Mouse (Mus musculus) MEL (cell line): ENCODE data around the gene Rfxank. TPM values are rescaled to one million over a fixed set of nuclear protein-coding genes. Genes with fewer than 3 reads are reported as not detected.

Experiments
- DNase-seq: peaks from one replicate; pipeline ENCODE4 v3.0.0; 2011; ENCODE audit warnings: low read depth, low spot score
- H3K27ac ChIP-seq: 2 replicates; pipeline ENCODE4 v1.5.1; 2012; ENCODE audit warnings: low read depth, mild to moderate bottlenecking, control low read depth, low read length, moderate library complexity; ENCODE audit not compliant: control insufficient read depth
- H3K27me3 ChIP-seq, 2 experiments: fragments of 150-350 bp in 1 of 2; sonication (generic) in 1 of 2; 2 replicates each; pipeline ENCODE4 v1.6.1; 2012; ENCODE audit warnings: low read length in 2 of 2, mild to moderate bottlenecking in 2 of 2, improper control_type of control experiment in 1 of 2, moderate library complexity in 1 of 2; ENCODE audit not compliant: insufficient read depth in 2 of 2, control insufficient read depth in 1 of 2
- H3K36me3 ChIP-seq, 2 experiments: 2 replicates each; pipeline ENCODE4 v1.6.1; 2012 to 2014; ENCODE audit warnings: low read length in 2 of 2, improper control_type of control experiment in 1 of 2, inconsistent platforms in 1 of 2, mild to moderate bottlenecking in 1 of 2; ENCODE audit not compliant: insufficient read depth in 2 of 2, control insufficient read depth in 1 of 2
- H3K4me1 ChIP-seq, 2 experiments: fragments of 150-350 bp in 1 of 2; sonication (generic) in 1 of 2; 2 replicates each; pipeline ENCODE4 v1.6.1; 2012; ENCODE audit warnings: low read length in 2 of 2, improper control_type of control experiment in 1 of 2, mild to moderate bottlenecking in 1 of 2; ENCODE audit not compliant: insufficient read depth in 2 of 2, control insufficient read depth in 1 of 2
- H3K4me3 ChIP-seq, 2 experiments: fragments of 150-350 bp in 1 of 2; sonication (generic) in 1 of 2; 2 replicates each; pipeline ENCODE4 v1.5.1; 2012; ENCODE audit warnings: low read depth in 2 of 2, low read length in 2 of 2, mild to moderate bottlenecking in 2 of 2, moderate library complexity in 2 of 2, control low read depth in 1 of 2, improper control_type of control experiment in 1 of 2; ENCODE audit not compliant: control insufficient read depth in 1 of 2, insufficient read depth in 1 of 2
- H3K79me2 ChIP-seq: 2 replicates; pipeline ENCODE4 v1.6.1; 2012; ENCODE audit warnings: mild to moderate bottlenecking, low read length, moderate library complexity; ENCODE audit not compliant: control insufficient read depth, poor library complexity, insufficient read depth
- H3K9ac ChIP-seq: 2 replicates; pipeline ENCODE4 v1.6.1; 2012; ENCODE audit warnings: low read depth, mild to moderate bottlenecking, control low read depth, low read length, moderate library complexity; ENCODE audit not compliant: control insufficient read depth, poor library complexity, severe bottlenecking
- H3K9me3 ChIP-seq: fragments of 150-350 bp; sonication (generic); replicated peaks from 2 replicates; pipeline ENCODE4 v1.6.1; 2012; ENCODE audit warnings: mild to moderate bottlenecking, low read length, improper control_type of control experiment, moderate library complexity; ENCODE audit not compliant: insufficient read depth
- BHLHE40 ChIP-seq: IDR thresholded peaks from 2 replicates; pipeline ENCODE4 v1.6.1; 2012; ENCODE audit warnings: low read depth, mild to moderate bottlenecking, inconsistent platforms, low read length, improper control_type of control experiment, borderline replicate concordance
- CHD1 ChIP-seq: IDR thresholded peaks from 2 replicates; pipeline ENCODE4 v1.6.1; 2012; ENCODE audit warnings: low read depth, mild to moderate bottlenecking, inconsistent platforms, low read length, improper control_type of control experiment
- CHD2 ChIP-seq: IDR thresholded peaks from 2 replicates; pipeline ENCODE4 v1.6.1; 2011; ENCODE audit warnings: low read length, improper control_type of control experiment
- ELF1 ChIP-seq: IDR thresholded peaks from 2 replicates; pipeline ENCODE4 v1.6.1; 2014; ENCODE audit warnings: low read depth, mild to moderate bottlenecking, inconsistent platforms, low read length, improper control_type of control experiment, moderate library complexity
- ETS1 ChIP-seq: IDR thresholded peaks from 2 replicates; pipeline ENCODE4 v1.6.1; 2012; ENCODE audit warnings: low read depth, mild to moderate bottlenecking, inconsistent platforms, low read length, improper control_type of control experiment, moderate library complexity
- GABPA ChIP-seq: IDR thresholded peaks from 2 replicates; pipeline ENCODE4 v1.6.1; 2012; ENCODE audit warnings: low read depth, mild to moderate bottlenecking, inconsistent platforms, low read length, improper control_type of control experiment, moderate library complexity
- JUND ChIP-seq: IDR thresholded peaks from 2 replicates; pipeline ENCODE4 v1.6.1; 2011; ENCODE audit warnings: low read depth, mild to moderate bottlenecking, improper control_type of control experiment, low read length
- KAT2A ChIP-seq: conservative IDR thresholded peaks from 2 replicates; pipeline ENCODE4 v1.6.1; 2012; ENCODE audit warnings: low read depth, low read length, improper control_type of control experiment, inconsistent platforms
- MAX ChIP-seq: IDR thresholded peaks from 2 replicates; pipeline ENCODE4 v1.6.1; 2011; ENCODE audit warnings: low read length, improper control_type of control experiment
- MAZ ChIP-seq: IDR thresholded peaks from 2 replicates; pipeline ENCODE4 v1.6.1; 2012; ENCODE audit warnings: low read depth, mild to moderate bottlenecking, inconsistent platforms, low read length, improper control_type of control experiment
- MEF2A ChIP-seq: IDR thresholded peaks from 2 replicates; pipeline ENCODE4 v1.6.1; 2014; ENCODE audit warnings: low read depth, mild to moderate bottlenecking, inconsistent platforms, low read length, improper control_type of control experiment; ENCODE audit not compliant: poor library complexity, insufficient replicate concordance, severe bottlenecking; ENCODE audit errors: extremely low read depth
- MYC ChIP-seq: IDR thresholded peaks from 2 replicates; pipeline ENCODE4 v1.6.1; 2011; ENCODE audit warnings: low read depth, mild to moderate bottlenecking, low read length, improper control_type of control experiment, moderate library complexity
- NELFE ChIP-seq: IDR thresholded peaks from 2 replicates; pipeline ENCODE4 v1.6.1; 2011; ENCODE audit warnings: low read depth, low read length, improper control_type of control experiment
- POLR2A ChIP-seq, 2 experiments: IDR thresholded peaks; 2 replicates each; pipeline ENCODE4 v1.6.1; 2011 to 2012; ENCODE audit warnings: low read length in 2 of 2, mild to moderate bottlenecking in 2 of 2, control low read depth in 1 of 2, improper control_type of control experiment in 1 of 2, low read depth in 1 of 2, moderate library complexity in 1 of 2; ENCODE audit not compliant: control insufficient read depth in 1 of 2, insufficient read depth in 1 of 2, poor library complexity in 1 of 2
- POLR2AphosphoS2 ChIP-seq: IDR thresholded peaks from 2 replicates; pipeline ENCODE4 v1.6.1; 2011; ENCODE audit warnings: low read length, improper control_type of control experiment
- POLR2AphosphoS5 ChIP-seq: IDR thresholded peaks from 2 replicates; pipeline ENCODE4 v1.6.1; 2012; ENCODE audit warnings: low read depth, borderline replicate concordance, mild to moderate bottlenecking, inconsistent platforms, low read length, moderate library complexity, mixed read lengths
- RCOR1 ChIP-seq: IDR thresholded peaks from 2 replicates; pipeline ENCODE4 v1.6.1; 2012; ENCODE audit warnings: low read depth, mild to moderate bottlenecking, inconsistent platforms, low read length, improper control_type of control experiment
- SIN3A ChIP-seq: IDR thresholded peaks from 2 replicates; pipeline ENCODE4 v1.6.1; 2012; ENCODE audit warnings: low read length, improper control_type of control experiment, inconsistent platforms
- SMC3 ChIP-seq: IDR thresholded peaks from 2 replicates; pipeline ENCODE4 v1.6.1; 2011; ENCODE audit warnings: low read depth, low read length, improper control_type of control experiment
- TAL1 ChIP-seq: IDR thresholded peaks from 2 replicates; pipeline ENCODE4 v1.6.1; 2012; ENCODE audit warnings: mild to moderate bottlenecking, inconsistent platforms, low read length, moderate library complexity, mixed read lengths
- UBTF ChIP-seq: IDR thresholded peaks from 2 replicates; pipeline ENCODE4 v1.6.1; 2012; ENCODE audit warnings: low read depth, mild to moderate bottlenecking, inconsistent platforms, low read length, improper control_type of control experiment, moderate library complexity, borderline replicate concordance; ENCODE audit not compliant: insufficient read depth
- ZC3H11A ChIP-seq: IDR thresholded peaks from 2 replicates; pipeline ENCODE4 v1.6.1; 2012; ENCODE audit warnings: low read depth, mild to moderate bottlenecking, inconsistent platforms, low read length, improper control_type of control experiment
- ZKSCAN1 ChIP-seq: IDR thresholded peaks from 2 replicates; pipeline ENCODE4 v1.6.1; 2012; ENCODE audit warnings: low read depth, mild to moderate bottlenecking, inconsistent platforms, low read length, improper control_type of control experiment, moderate library complexity
- ZMIZ1 ChIP-seq: IDR thresholded peaks from 2 replicates; pipeline ENCODE4 v1.6.1; 2012; ENCODE audit warnings: low read depth, mild to moderate bottlenecking, inconsistent platforms, low read length, improper control_type of control experiment, moderate library complexity
- ZNF384 ChIP-seq: IDR thresholded peaks from 2 replicates; pipeline ENCODE4 v1.6.1; 2012; ENCODE audit warnings: low read depth, mild to moderate bottlenecking, inconsistent platforms, low read length, improper control_type of control experiment
- polyA plus RNA-seq, 2 experiments: library from polyadenylated mRNA; stranded (reverse) in 1 of 2; unstranded in 1 of 2; fragments of >175 nt in 1 of 2; fragments of >200 nt in 1 of 2; gene quantifications; 2 replicates each; pipeline versions ENCODE4 v1.2.1 to v1.2.4; 2012; ENCODE audit warnings: low replicate concordance in 2 of 2, low read depth in 1 of 2; ENCODE audit not compliant: insufficient read length in 2 of 2, insufficient read depth in 1 of 2, missing spikeins in 1 of 2
- total RNA-seq: library from RNA; depleted of rRNA; stranded (reverse); fragments of 300-350 nt; gene quantifications from 2 replicates; pipeline ENCODE4 v1.2.3, GENCODE M21; 2012

Gene Rfxank
- total and polyA plus RNA-seq, 3 experiments: 5.0 to 7.2 TPM; not detected in 1

DNA sequence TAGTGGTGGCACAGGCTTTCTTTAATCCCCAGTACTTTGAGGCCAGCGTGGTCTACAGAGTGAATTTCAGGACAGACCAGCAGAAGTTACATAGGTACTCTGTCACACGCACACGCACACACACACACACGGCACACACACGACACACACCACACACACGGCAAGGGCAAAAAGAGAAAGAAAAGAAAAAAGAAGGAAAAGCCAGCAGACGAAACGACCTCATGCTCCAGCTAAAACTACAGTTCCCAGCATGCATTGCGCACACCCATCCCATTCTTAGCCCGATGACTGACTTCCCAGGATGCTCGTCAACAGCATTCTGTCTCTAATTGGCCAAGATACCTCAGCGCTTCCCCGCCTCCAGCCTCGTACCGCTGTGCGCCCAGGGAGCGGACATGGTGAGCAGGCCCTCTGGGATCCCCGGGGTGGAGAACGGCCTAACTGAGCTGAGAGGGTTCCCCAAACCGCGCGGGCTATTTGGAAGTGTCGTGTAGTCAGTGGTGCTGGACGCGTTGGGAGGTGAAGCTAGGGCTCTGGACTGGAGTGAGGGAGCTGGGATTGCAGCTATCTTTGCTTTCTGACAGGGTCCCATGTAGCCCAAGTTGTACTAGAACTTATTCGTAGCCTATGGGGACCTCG, 33.2 kb upstream of the Rfxank start, which contains the start of gene Tmem161a (continued):
- TF ChIP-seq MEF2A (no peak), TAL1 (no peak), MYC (peak; percentile 75), CHD1 (no peak), NELFE (peak; percentile 84), ZC3H11A (no peak), POLR2AphosphoS5 (no peak), GABPA (no peak; the same call in 1 of the 2 replicates), SMC3 (no peak), ZNF384 (no peak), MAX (peak; percentile 65; the same call in 1 of the 2 replicates), CHD2 (no peak; the same call in none of the 2 replicates), POLR2AphosphoS2 (peak; percentile 85), UBTF (no peak), ZMIZ1 (0 out of 2 replicates have a peak, but pooled peaks have one; percentile 51), KAT2A (peak; percentile 90)

DNA sequence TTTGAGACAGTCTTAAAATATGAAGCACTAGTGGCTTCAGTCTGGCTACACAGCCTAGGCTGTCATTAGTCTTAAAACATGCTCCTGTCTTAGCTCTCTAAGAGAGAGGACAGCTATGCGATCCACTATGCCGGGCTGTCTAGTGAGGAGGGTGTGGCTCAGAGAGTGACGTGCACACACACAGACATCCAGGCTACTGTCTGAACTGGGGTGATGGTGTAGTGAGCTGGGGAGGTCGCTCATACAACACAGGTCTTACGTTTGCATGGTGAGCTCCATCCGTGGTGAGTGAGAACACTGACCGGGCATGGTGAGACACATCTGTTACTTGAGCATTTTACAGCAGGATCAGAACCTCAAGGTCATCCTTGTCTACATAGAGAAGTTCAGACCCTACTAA, 32.3 kb upstream of the Rfxank start:
- H3K79me2 ChIP-seq: peaks cover 10% of the 10 kb centered on the region
- H3K36me3 ChIP-seq: peaks cover 0 to 10% of the 10 kb centered on the region in 2 experiments; a peak in 2 of 4 replicates
- no peak overlapping the region; the same call in 1 of the 2 replicates for H3K27ac ChIP-seq
- no peaks in the 10 kb centered on the region for H3K9me3 ChIP-seq
- peaks cover 7 to 19% of the 10 kb centered on the region in 2 experiments for H3K4me1 ChIP-seq
- no peak for DNase-seq
- H3K27me3 ChIP-seq: no peaks in the 10 kb centered on the region
- TF ChIP-seq CHD1 (no peak), BHLHE40 (no peak), MAZ (no peak), POLR2A (IDR thresholded peaks at IDR 0.05; ENCODE audit: control insufficient read depth in 1 of 2, insufficient read depth in 1 of 2, low read depth in 1 of 2, low read length in 2 of 2, poor library complexity in 1 of 2) (no peak), SIN3A (no peak), JUND (no peak), NELFE (no peak), ETS1 (no peak), RCOR1 (no peak), ZKSCAN1 (no peak), ELF1 (no peak)
- peak overlapping the region in 1 of 2 experiments; percentile 75; a peak in 1 of 4 replicates for H3K4me3 ChIP-seq
- H3K9ac ChIP-seq: peak overlapping the region; percentile 82; the same call in 1 of the 2 replicates
